Mouse (Mus musculus) CH12.LX (cell line): ENCODE results near the gene Serpinh1. TPM values are rescaled to one million over a fixed set of nuclear protein-coding genes. Genes with fewer than 3 reads are reported as not detected.

Experiments used
- DNase-seq: peaks from one replicate; pipeline ENCODE4 v3.0.0-alpha.2; 2013; ENCODE audit errors: extremely low read depth
- H3K27ac ChIP-seq: 2 replicates; pipeline ENCODE4 v1.5.1; 2012; ENCODE audit warnings: low read depth, mild to moderate bottlenecking, control low read depth, moderate library complexity; ENCODE audit not compliant: insufficient read depth
- H3K27me3 ChIP-seq: replicated peaks from 2 replicates; pipeline ENCODE3; 2012; ENCODE audit warnings: inconsistent platforms
- H3K36me3 ChIP-seq, 2 experiments: replicated peaks in 1 of 2; 2 replicates each; pipeline versions ENCODE3 to v1.6.1; 2012; ENCODE audit warnings: inconsistent platforms in 1 of 2, low read length in 1 of 2, mild to moderate bottlenecking in 1 of 2, mixed read lengths in 1 of 2, moderate library complexity in 1 of 2; ENCODE audit not compliant: control insufficient read depth in 1 of 2, insufficient read depth in 1 of 2
- H3K4me1 ChIP-seq, 2 experiments: 2 replicates each; pipeline ENCODE4 v1.6.1; 2012; ENCODE audit warnings: inconsistent platforms in 1 of 2, moderate library complexity in 1 of 2; ENCODE audit not compliant: insufficient read depth in 2 of 2, control insufficient read depth in 1 of 2
- H3K4me2 ChIP-seq: 2 replicates; pipeline ENCODE4 v1.6.1; 2012; ENCODE audit warnings: low read depth, mild to moderate bottlenecking, control low read depth; ENCODE audit not compliant: poor library complexity, insufficient read depth, severe bottlenecking
- H3K4me3 ChIP-seq, 3 experiments: fragments of 150-350 bp in 1 of 3; sonication (generic) in 1 of 3; replicated peaks in 1 of 3; 2 replicates each; pipeline versions ENCODE3 to v1.5.1; 2011 to 2012; ENCODE audit warnings: low read depth in 2 of 3, low read length in 2 of 3, mild to moderate bottlenecking in 2 of 3, moderate library complexity in 2 of 3, control low read depth in 1 of 3, improper control_type of control experiment in 1 of 3, inconsistent platforms in 1 of 3, mixed read lengths in 1 of 3; ENCODE audit not compliant: poor library complexity in 1 of 3
- H3K79me2 ChIP-seq: replicated peaks from 2 replicates; pipeline ENCODE4 v1.6.1; 2012; ENCODE audit warnings: mild to moderate bottlenecking, moderate library complexity; ENCODE audit not compliant: control insufficient read depth, poor library complexity, insufficient read depth, severe bottlenecking; ENCODE audit errors: extremely low read depth
- H3K9ac ChIP-seq: 2 replicates; pipeline ENCODE4 v1.6.1; 2012; ENCODE audit warnings: low read depth, mild to moderate bottlenecking, control low read depth, moderate library complexity; ENCODE audit not compliant: insufficient read depth
- H3K9me3 ChIP-seq: replicated peaks from 2 replicates; pipeline ENCODE3; 2012; ENCODE audit warnings: low read length, inconsistent platforms, mixed read lengths
- CHD1 ChIP-seq: IDR thresholded peaks from 2 replicates; pipeline ENCODE4 v1.6.1; 2012; ENCODE audit warnings: low read depth, low read length, improper control_type of control experiment, inconsistent platforms
- CHD2 ChIP-seq: IDR thresholded peaks from 2 replicates; pipeline ENCODE4 v1.6.1; 2011; ENCODE audit warnings: low read length, improper control_type of control experiment
- EP300 ChIP-seq: IDR thresholded peaks from 2 replicates; pipeline ENCODE4 v1.6.1; 2011; ENCODE audit warnings: low read length, improper control_type of control experiment
- MAFK ChIP-seq: IDR thresholded peaks from 2 replicates; pipeline ENCODE4 v1.6.1; 2011; ENCODE audit warnings: low read length, improper control_type of control experiment; ENCODE audit not compliant: insufficient replicate concordance
- NRF1 ChIP-seq: IDR thresholded peaks from 2 replicates; pipeline ENCODE4 v1.6.1; 2014; ENCODE audit warnings: low read depth, mild to moderate bottlenecking, inconsistent platforms, low read length, improper control_type of control experiment, moderate library complexity
- RAD21 ChIP-seq: IDR thresholded peaks from 2 replicates; pipeline ENCODE4 v1.6.1; 2011; ENCODE audit warnings: low read depth, mild to moderate bottlenecking, low read length, improper control_type of control experiment, moderate library complexity
- TCF12 ChIP-seq: IDR thresholded peaks from 2 replicates; pipeline ENCODE4 v1.6.1; 2014; ENCODE audit warnings: low read depth, mild to moderate bottlenecking, inconsistent platforms, low read length, improper control_type of control experiment
- ZC3H11A ChIP-seq: IDR thresholded peaks from 2 replicates; pipeline ENCODE4 v1.6.1; 2012; ENCODE audit warnings: low read depth, mild to moderate bottlenecking, inconsistent platforms, low read length, improper control_type of control experiment
- ZKSCAN1 ChIP-seq: IDR thresholded peaks from 2 replicates; pipeline ENCODE4 v1.6.1; 2012; ENCODE audit warnings: low read depth, inconsistent platforms, low read length, improper control_type of control experiment, borderline replicate concordance
- ZMIZ1 ChIP-seq: IDR thresholded peaks from 2 replicates; pipeline ENCODE4 v1.6.1; 2012; ENCODE audit warnings: low read depth, mild to moderate bottlenecking, inconsistent platforms, low read length, improper control_type of control experiment
- dilution Hi-C: fragments of 300-500 bp; cut with MboI; formaldehyde crosslinking; loops from 2 replicates; pipeline ENCODE4 v1.14.3; 2020; ENCODE audit warnings: low sequenced_read_pairs; ENCODE audit not compliant: extremely low pct_unique_long_range_greater_than_20kb, extremely low pct_ligation_motif_present
- in situ Hi-C: fragments of 300-500 bp; cut with MboI; formaldehyde crosslinking; loops from 3 replicates; pipeline ENCODE4 v1.14.3; 2019; ENCODE audit warnings: low sequenced_read_pairs, low pct_ligation_motif_present, low pct_unique_long_range_greater_than_20kb, mixed read lengths
- polyA plus RNA-seq: library from polyadenylated mRNA; unstranded; fragments of >175 nt; gene quantifications from 2 replicates; pipeline ENCODE4 v1.2.1, GENCODE M21; 2012; ENCODE audit warnings: low read depth; ENCODE audit not compliant: insufficient read length
- total RNA-seq, 2 experiments: library from RNA; depleted of rRNA; stranded (reverse); fragments of 300-350 nt in 1 of 2; fragments of >200 nt in 1 of 2; gene quantifications; 2 replicates each; pipeline ENCODE4 v1.2.3; 2012 to 2014

The Serpinh1 gene
- total and polyA plus RNA-seq, 3 experiments: not detected

DNA sequence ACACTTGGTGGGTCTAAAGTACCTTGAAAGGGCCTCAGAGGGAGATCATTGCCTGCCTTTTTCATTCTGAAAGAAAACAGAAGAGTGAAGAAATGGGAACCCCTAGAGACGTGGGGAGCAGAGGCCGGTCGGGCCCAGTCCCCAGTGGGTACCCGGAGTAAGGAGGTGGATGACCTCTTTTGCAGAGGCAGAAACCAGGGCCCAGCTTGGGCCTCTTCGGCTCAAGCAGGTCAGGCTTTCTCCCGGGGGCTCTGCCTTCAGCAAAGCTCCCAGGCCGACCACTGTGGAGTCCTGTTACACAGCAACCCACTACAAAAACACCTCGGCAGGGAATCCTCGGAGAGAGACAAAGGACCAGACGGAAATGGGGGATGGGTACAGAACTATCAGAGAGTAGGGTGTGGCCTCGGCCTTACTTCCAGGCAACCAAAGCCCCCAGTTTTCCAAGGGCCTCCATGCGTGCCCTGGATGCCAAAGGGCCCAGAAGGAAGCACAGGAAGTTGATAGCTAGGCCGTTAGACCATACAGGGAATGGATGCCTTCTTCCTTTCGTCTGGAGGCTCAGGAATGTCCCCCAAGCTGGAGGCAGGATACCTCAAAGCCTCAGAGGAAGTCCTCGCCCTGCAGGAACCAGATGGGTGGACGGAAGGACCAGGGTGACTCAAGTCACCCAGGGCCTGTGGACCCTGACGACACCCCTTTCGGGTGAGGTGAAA is 1.1 kb downstream of the Serpinh1 start:
- Histone ChIP-seq H3K4me1 (peaks cover 6 to 18% of the 10 kb centered on the region in 2 experiments), H3K36me3 (no peaks in the 10 kb centered on the region), H3K4me3 (no peak overlapping the region), H3K9ac (no peak overlapping the region), H3K27me3 (no peaks in the 10 kb centered on the region), H3K4me2 (no peak overlapping the region), H3K9me3 (no peaks in the 10 kb centered on the region), H3K79me2 (no peaks in the 10 kb centered on the region), H3K27ac (no peak overlapping the region)
- no peak for DNase-seq
- TF ChIP-seq CHD2 (no peak), CHD1 (no peak), ZKSCAN1 (no peak), ZC3H11A (no peak), NRF1 (no peak), EP300 (no peak)
- dilution Hi-C loops: no loop called here
- in situ Hi-C loops: no loop called here

DNA sequence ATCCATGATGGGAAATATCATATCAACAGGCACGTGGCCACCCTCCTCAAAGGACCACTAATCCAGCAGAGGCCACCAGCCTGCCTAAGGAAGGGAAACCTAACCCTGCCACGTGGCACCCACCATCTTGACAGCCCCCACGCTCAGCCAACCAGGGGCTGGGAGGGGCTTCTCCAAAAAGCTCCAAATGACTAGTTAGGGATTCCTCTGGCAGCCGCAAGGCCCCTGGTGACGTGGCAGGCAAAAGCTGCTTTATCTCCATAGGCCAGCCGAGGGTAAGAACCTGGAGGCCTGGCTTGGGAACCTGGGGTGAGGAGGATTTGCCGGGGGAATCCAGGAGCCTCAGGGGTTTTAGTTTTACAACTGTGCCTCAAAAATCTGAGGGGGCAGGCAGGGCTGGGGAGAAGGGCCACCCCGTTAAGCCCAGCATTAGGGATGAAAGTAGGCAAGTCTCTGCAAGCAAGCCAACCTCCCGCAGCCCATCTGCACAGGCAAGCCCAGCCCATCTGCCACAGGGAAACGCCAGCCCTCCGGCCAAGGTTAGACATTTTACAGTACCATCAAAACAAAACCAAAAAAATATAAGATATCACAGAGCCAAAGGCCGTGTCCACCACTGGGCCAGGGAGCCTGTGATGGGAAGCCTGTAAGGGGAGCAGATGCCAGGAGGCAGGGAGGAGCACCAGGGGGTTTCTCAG is 1.8 kb downstream of the Serpinh1 start:
- Histone ChIP-seq H3K4me2 (no peak overlapping the region), H3K27me3 (no peaks in the 10 kb centered on the region), H3K9me3 (no peaks in the 10 kb centered on the region), H3K4me1 (peaks cover under 1 to 11% of the 10 kb centered on the region in 2 experiments), H3K9ac (no peak overlapping the region), H3K4me3 (no peak overlapping the region), H3K36me3 (no peaks in the 10 kb centered on the region), H3K79me2 (no peaks in the 10 kb centered on the region), H3K27ac (no peak overlapping the region)
- in situ Hi-C loops (no loop called here), dilution Hi-C loops (no loop called here)
- DNase-seq: no peak
- TF ChIP-seq TCF12 (no peak), MAFK (no peak), ZMIZ1 (no peak), RAD21 (no peak)
